Mouse (Mus musculus) liver, embryonic 14.5 days (tissue): ENCODE data around the gene Susd3.

Experiments used
- CTCF ChIP-seq: IDR thresholded peaks from 2 replicates; pipeline ENCODE4 v1.5.1; 2016; ENCODE audit warnings: antibody characterized with exemption, low read depth, control low read depth
- EP300 ChIP-seq: IDR thresholded peaks from 2 replicates; pipeline ENCODE4 v1.6.1; 2016; ENCODE audit warnings: antibody characterized with exemption, low read depth

- TF ChIP-seq CTCF (no peak), EP300 (no peak)
Measured at GRCm38 (mm10) chr13:49195651-49196050, 52.9 kb downstream of the Susd3 start.
